Mouse (Mus musculus) small intestine, adult 2 months (tissue): ENCODE measurements around the gene Mpdz. TPM values are rescaled to one million over a fixed set of nuclear protein-coding genes. Genes with fewer than 3 reads are reported as not detected.

ENCODE experiments used
- H3K27ac ChIP-seq: fragments of 200-500 bp; 2 replicates; pipeline ENCODE4 v1.5.1; 2012; ENCODE audit warnings: low read depth, low read length, control low read depth, inconsistent platforms; ENCODE audit not compliant: insufficient read depth
- H3K27me3 ChIP-seq: fragments of 200-500 bp; 2 replicates; pipeline ENCODE4 v1.6.1; 2012; ENCODE audit warnings: mild to moderate bottlenecking, moderate library complexity, low read length, inconsistent platforms; ENCODE audit not compliant: control insufficient read depth, insufficient read depth
- H3K36me3 ChIP-seq: fragments of 200-500 bp; 2 replicates; pipeline ENCODE4 v1.6.1; 2012; ENCODE audit warnings: mild to moderate bottlenecking, low read length, control low read depth, inconsistent platforms; ENCODE audit not compliant: control insufficient read depth, insufficient read depth
- H3K4me1 ChIP-seq: fragments of 200-500 bp; 2 replicates; pipeline ENCODE4 v1.6.1; 2012; ENCODE audit warnings: low read length, inconsistent platforms, mixed read lengths; ENCODE audit not compliant: control insufficient read depth, insufficient read depth, insufficient read length
- H3K4me3 ChIP-seq: fragments of 200-500 bp; 2 replicates; pipeline ENCODE4 v1.5.1; 2012; ENCODE audit warnings: low read depth, mild to moderate bottlenecking, control low read depth, inconsistent platforms, low read length, moderate library complexity
- CTCF ChIP-seq: fragments of 200-500 bp; IDR thresholded peaks from 2 replicates; pipeline ENCODE4 v1.5.1; 2012; ENCODE audit warnings: low read depth, mild to moderate bottlenecking, control low read depth, inconsistent platforms, low read length, moderate library complexity, mixed read lengths; ENCODE audit not compliant: insufficient replicate concordance, insufficient read length; ENCODE audit errors: extremely low read depth
- POLR2A ChIP-seq: fragments of 200-500 bp; IDR thresholded peaks from 2 replicates; pipeline ENCODE4 v1.6.1; 2012; ENCODE audit warnings: low read depth, mild to moderate bottlenecking, control low read depth, inconsistent platforms, low read length, moderate library complexity
- WGBS: fragments of 180-500 bp; shearing (Covaris S2); methylation state at CpG from one replicate; pipeline ENCODE4 v1.1.7; 2018; 5-methylcytosine and 5-hydroxymethylcytosine counted together
- polyA plus RNA-seq: library from polyadenylated mRNA; depleted of rRNA; stranded (reverse); fragments of >200 nt; gene quantifications from 2 replicates; pipeline ENCODE4 v1.2.3, GENCODE M21; 2012

Gene Mpdz
- polyA plus RNA-seq, 1 experiment: 0.99 TPM

- Histone ChIP-seq H3K27ac (no peak overlapping the region), H3K36me3 (no peaks in the 10 kb centered on the region), H3K4me1 (no peaks in the 10 kb centered on the region), H3K4me3 (no peak overlapping the region), H3K27me3 (no peaks in the 10 kb centered on the region)
- TF ChIP-seq CTCF (no peak), POLR2A (no peak)
- WGBS: 90% methylated on average over 6 of the region's 6 CpGs
Measured at GRCm38 (mm10) chr4:81283081-81283480, 159.5 kb downstream of the Mpdz start.

- H3K27me3 ChIP-seq: no peaks in the 10 kb centered on the region
- peaks cover 3% of the 10 kb centered on the region; the same call in 1 of the 2 replicates for H3K4me1 ChIP-seq
- H3K27ac ChIP-seq: no peak overlapping the region
- no peaks in the 10 kb centered on the region for H3K36me3 ChIP-seq
- H3K4me3 ChIP-seq: no peak overlapping the region
- TF ChIP-seq CTCF: no peak
- TF ChIP-seq POLR2A: no peak
- 69% methylated on average over 4 of the region's 4 CpGs for WGBS
Measured at GRCm38 (mm10) chr4:81280098-81280497, 162.5 kb downstream of the Mpdz start.

DNA sequence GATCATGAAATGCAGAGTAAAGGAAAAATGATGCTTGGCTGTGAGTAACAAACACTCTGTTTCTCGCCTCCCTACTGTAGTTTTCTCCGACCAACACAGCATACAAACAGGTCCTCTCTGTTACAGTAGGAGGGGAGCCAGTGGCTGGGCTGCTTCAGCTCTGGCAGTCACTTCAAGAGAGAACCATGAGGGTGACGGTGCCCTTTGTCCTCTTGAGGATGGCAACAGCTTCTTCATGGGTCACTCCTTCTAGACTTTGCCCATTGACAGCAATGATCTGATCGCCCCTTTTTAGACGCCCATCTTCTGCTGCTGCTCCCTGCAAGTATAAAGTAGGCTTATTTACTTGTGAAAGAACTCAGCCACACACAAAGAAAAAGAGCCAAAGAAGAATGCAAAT lies 163.2 kb downstream of the Mpdz start:
- no peak overlapping the region for H3K27ac ChIP-seq
- WGBS: 67% methylated on average over 5 of the region's 5 CpGs
- TF ChIP-seq POLR2A (no peak), CTCF (no peak)
- no peak overlapping the region for H3K4me3 ChIP-seq
- H3K27me3 ChIP-seq: no peaks in the 10 kb centered on the region
- peaks cover 3% of the 10 kb centered on the region; the same call in 1 of the 2 replicates for H3K4me1 ChIP-seq
- H3K36me3 ChIP-seq: no peaks in the 10 kb centered on the region

GRCm38 (mm10) chr4:81275957-81276715 lies 166.5 kb downstream of the Mpdz start:
- WGBS: 42% methylated on average over 6 of the region's 6 CpGs
- no peak overlapping the region for H3K4me3 ChIP-seq
- TF ChIP-seq POLR2A (no peak), CTCF (no peak)
- H3K27ac ChIP-seq: no peak overlapping the region; the same call in 1 of the 2 replicates
- H3K27me3 ChIP-seq: no peaks in the 10 kb centered on the region
- peaks cover 3% of the 10 kb centered on the region; the same call in 1 of the 2 replicates for H3K4me1 ChIP-seq
- H3K36me3 ChIP-seq: no peaks in the 10 kb centered on the region

DNA sequence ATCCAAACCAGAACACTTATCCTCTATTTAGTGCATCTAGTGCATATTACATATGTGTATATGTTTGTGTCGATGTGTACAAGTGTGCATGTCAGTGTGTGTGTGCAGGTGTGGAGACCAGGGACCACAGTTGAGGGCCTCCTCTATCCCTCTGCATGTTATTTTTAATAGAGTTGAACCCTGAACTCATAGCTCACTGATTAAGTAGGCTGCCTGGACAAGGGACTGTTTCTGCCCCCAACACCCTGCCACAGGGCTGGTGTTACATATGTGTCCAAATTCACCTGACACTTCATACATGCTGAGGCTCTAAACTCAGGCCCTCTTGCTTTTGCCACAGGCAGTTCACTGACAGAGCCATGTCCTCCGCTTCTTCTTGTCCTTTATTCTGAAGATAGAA lies 169.5 kb downstream of the Mpdz start:
- H3K4me1 ChIP-seq: peaks cover 3% of the 10 kb centered on the region; the same call in 1 of the 2 replicates
- H3K36me3 ChIP-seq: no peaks in the 10 kb centered on the region
- WGBS: 90% methylated on average over 2 of the region's 2 CpGs
- no peak overlapping the region for H3K4me3 ChIP-seq
- TF ChIP-seq POLR2A: no peak
- TF ChIP-seq CTCF: no peak
- no peaks in the 10 kb centered on the region for H3K27me3 ChIP-seq
- H3K27ac ChIP-seq: no peak overlapping the region

DNA sequence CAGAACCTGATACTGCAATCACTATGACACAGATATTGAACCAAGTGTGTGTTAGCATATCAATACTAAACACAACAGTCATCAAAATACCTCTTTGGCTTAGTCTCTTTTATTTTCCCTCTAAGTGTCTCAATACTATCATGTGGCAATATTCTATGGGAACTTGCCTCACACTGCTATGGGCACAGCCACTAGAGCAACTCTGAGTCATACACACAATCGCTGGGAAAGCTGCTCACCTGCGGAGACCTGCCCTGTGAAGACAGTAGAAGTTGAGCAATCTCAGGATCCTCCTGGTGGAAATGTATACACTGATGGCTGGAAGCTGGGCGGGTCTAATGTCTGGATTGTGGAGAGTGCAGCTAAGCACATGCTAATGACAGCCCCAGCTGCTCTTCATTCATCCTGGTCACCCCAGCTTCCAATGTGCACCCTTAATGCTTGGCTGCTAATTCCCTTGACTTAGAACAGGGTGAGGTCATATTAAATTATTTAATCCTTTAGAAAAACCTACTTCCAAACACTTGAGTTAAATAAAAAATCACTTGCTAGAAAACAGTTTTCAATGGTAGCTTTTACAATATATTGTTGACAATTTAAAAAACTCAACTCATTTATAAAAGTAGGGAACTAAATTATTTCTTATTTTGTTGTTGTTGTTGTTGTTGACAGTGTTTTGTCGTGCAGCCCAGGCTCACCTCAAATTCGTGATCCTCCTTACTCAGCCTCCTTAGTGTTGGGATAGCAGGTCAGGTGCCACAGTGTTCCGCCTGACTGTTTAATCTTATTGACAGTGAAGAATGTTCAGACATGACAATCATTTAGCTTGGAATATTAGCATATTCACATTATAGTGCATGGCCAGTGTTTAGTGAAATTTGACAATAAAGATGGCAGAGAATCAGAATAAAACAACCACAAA lies 189.5 kb downstream of the Mpdz start:
- Histone ChIP-seq H3K4me3 (no peak overlapping the region), H3K36me3 (no peaks in the 10 kb centered on the region), H3K27me3 (no peaks in the 10 kb centered on the region), H3K27ac (no peak overlapping the region), H3K4me1 (no peaks in the 10 kb centered on the region)
- WGBS: 54% methylated on average over 6 of the region's 6 CpGs
- TF ChIP-seq CTCF (no peak), POLR2A (no peak)

- no peaks in the 10 kb centered on the region for H3K27me3 ChIP-seq
- no peak overlapping the region for H3K4me3 ChIP-seq
- no peaks in the 10 kb centered on the region for H3K36me3 ChIP-seq
- 78% methylated on average over 1 of the region's 1 CpGs for WGBS
- H3K27ac ChIP-seq: no peak overlapping the region
- no peaks in the 10 kb centered on the region for H3K4me1 ChIP-seq
- TF ChIP-seq CTCF: no peak
- TF ChIP-seq POLR2A: no peak
Measured at GRCm38 (mm10) chr4:81252334-81252733, 190.3 kb downstream of the Mpdz start.
